In the genomic region with DNA sequence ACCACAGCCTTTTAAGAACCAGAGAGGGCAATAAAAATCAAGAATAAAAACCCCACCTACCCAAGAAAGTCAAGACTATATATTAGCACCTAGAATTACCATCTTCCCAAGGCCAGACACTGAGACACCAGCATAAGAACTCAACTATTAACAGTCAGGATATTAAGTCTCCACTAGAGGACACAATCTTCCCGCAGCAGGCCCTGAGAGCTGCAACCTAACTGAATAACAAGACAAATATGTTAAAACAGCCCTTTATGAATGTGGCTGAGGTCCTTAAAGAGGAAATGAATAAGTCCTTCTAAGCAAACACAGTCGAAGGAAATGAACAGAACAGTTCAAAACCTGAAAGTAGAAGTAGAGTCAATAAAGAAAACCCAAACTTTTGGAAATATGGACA, we compare ENCODE assay signal across 11 mouse cellular contexts. TPM values are rescaled to one million over a fixed set of nuclear protein-coding genes. Genes with fewer than 3 reads are reported as not detected.
DNase-seq lines count a peak whose midpoint lies in the region; ATAC-seq and TF ChIP-seq lines count a peak whose summit lies in the region.
"Had no signal": no experiment of that assay in that cellular context is flagged by ENCODE, and none has a peak within 500 bp of the region (broad histone marks: within the 10 kb centered on the region; RNA-seq: fewer than 3 reads in every experiment).

No protein-coding gene starts in this region.

- H3K4me3 ChIP-seq in hindbrain, embryonic 14.5 days (replicated peaks; ENCODE audit: low read length): no peak overlapping the region
- H3K4me3 ChIP-seq in hindbrain, embryonic 11.5 days (ENCODE audit: low read depth, low read length): no peak overlapping the region
- no peak overlapping the region for H3K4me3 ChIP-seq in midbrain, embryonic 14.5 days (replicated peaks; ENCODE audit: low read depth, low read length)
- no peak overlapping the region for H3K4me3 ChIP-seq in midbrain, embryonic 10.5 days
- no peak overlapping the region for H3K4me3 ChIP-seq in cerebellum, adult 2 months (replicated peaks; ENCODE audit: insufficient read depth, low read depth, low read length)
- no peak overlapping the region for H3K4me3 ChIP-seq in midbrain, postnatal 0 days (ENCODE audit: low read depth, low read length)
- no peak overlapping the region for H3K4me3 ChIP-seq in kidney, embryonic 15.5 days (replicated peaks)

- 69% methylated on average over 2 of the region's 2 CpGs for WGBS in hindbrain, embryonic 14.5 days
- WGBS in hindbrain, embryonic 11.5 days: 68% methylated on average over 2 of the region's 2 CpGs
- WGBS in midbrain, embryonic 14.5 days: 66% methylated on average over 2 of the region's 2 CpGs
- 71% methylated on average over 2 of the region's 2 CpGs for WGBS in midbrain, embryonic 10.5 days
- 51% methylated on average over 2 of the region's 2 CpGs for WGBS in cerebellum, adult 2 months
- 57% methylated on average over 2 of the region's 2 CpGs for WGBS in midbrain, postnatal 0 days
- 64% methylated on average over 2 of the region's 2 CpGs for WGBS in kidney, embryonic 15.5 days

- peak; percentile 27 for DNase-seq in hindbrain, embryonic 14.5 days (ENCODE audit: low spot score)
- no peak for DNase-seq in hindbrain, embryonic 11.5 days (ENCODE audit: low spot score)
- DNase-seq in midbrain, embryonic 14.5 days: peak; percentile 48
- DNase-seq in midbrain, embryonic 10.5 days (ENCODE audit: low spot score): no peak
- DNase-seq in cerebellum, adult 2 months: peak; percentile 37 to 59
- DNase-seq in midbrain, postnatal 0 days (ENCODE audit: low spot score): peak; percentile 75
- no peak for DNase-seq in gastrocnemius, postnatal 36 days
- DNase-seq: lung, adult 18-20 months had no signal

- H3K27me3 ChIP-seq in hindbrain, embryonic 14.5 days (ENCODE audit: control insufficient read depth, insufficient read depth, low read length): no peaks in the 10 kb centered on the region
- H3K27me3 ChIP-seq in hindbrain, embryonic 11.5 days (ENCODE audit: control insufficient read depth, insufficient read depth, low read length): no peaks in the 10 kb centered on the region
- H3K27me3 ChIP-seq in midbrain, embryonic 14.5 days (ENCODE audit: control insufficient read depth, insufficient read depth, low read length): no peaks in the 10 kb centered on the region
- no peaks in the 10 kb centered on the region for H3K27me3 ChIP-seq in midbrain, embryonic 10.5 days (ENCODE audit: low read depth, poor library complexity, severe bottlenecking)
- H3K27me3 ChIP-seq in cerebellum, adult 2 months (ENCODE audit: control insufficient read depth, insufficient read depth, low read length): no peaks in the 10 kb centered on the region
- no peaks in the 10 kb centered on the region for H3K27me3 ChIP-seq in midbrain, postnatal 0 days (ENCODE audit: insufficient read depth, low read length)
- H3K27me3 ChIP-seq in kidney, embryonic 15.5 days: no peaks in the 10 kb centered on the region

- H3K27ac ChIP-seq in hindbrain, embryonic 14.5 days: no peak overlapping the region
- H3K27ac ChIP-seq in hindbrain, embryonic 11.5 days (ENCODE audit: low read depth, low read length): no peak overlapping the region
- no peak overlapping the region for H3K27ac ChIP-seq in midbrain, embryonic 14.5 days (replicated peaks; ENCODE audit: low read depth, low read length)
- no peak overlapping the region for H3K27ac ChIP-seq in midbrain, embryonic 10.5 days (replicated peaks)
- no peak overlapping the region; the same call in 1 of the 2 replicates for H3K27ac ChIP-seq in cerebellum, adult 2 months (ENCODE audit: insufficient read depth, low read length)
- no peak overlapping the region for H3K27ac ChIP-seq in midbrain, postnatal 0 days (ENCODE audit: low read depth, low read length)
- no peak overlapping the region for H3K27ac ChIP-seq in kidney, embryonic 15.5 days

- H3K9ac ChIP-seq in hindbrain, embryonic 14.5 days: no peak overlapping the region
- H3K9ac ChIP-seq in hindbrain, embryonic 11.5 days (ENCODE audit: low read depth, low read length): no peak overlapping the region
- H3K9ac ChIP-seq in midbrain, embryonic 14.5 days (replicated peaks; ENCODE audit: low read length): no peak overlapping the region
- no peak overlapping the region for H3K9ac ChIP-seq in midbrain, postnatal 0 days (replicated peaks; ENCODE audit: low read length, poor library complexity, severe bottlenecking)
- no peak overlapping the region for H3K9ac ChIP-seq in kidney, embryonic 15.5 days

- no peak for TF ChIP-seq POLR2A in cerebellum, adult 2 months (IDR thresholded peaks at IDR 0.05; ENCODE audit: borderline replicate concordance, insufficient read depth, low read length)

- no peaks in the 10 kb centered on the region for H3K4me1 ChIP-seq in hindbrain, embryonic 14.5 days (replicated peaks; ENCODE audit: control insufficient read depth, insufficient read depth, low read length)
- no peaks in the 10 kb centered on the region for H3K4me1 ChIP-seq in hindbrain, embryonic 11.5 days (replicated peaks; ENCODE audit: control insufficient read depth, insufficient read depth, low read length)
- no peaks in the 10 kb centered on the region for H3K4me1 ChIP-seq in midbrain, embryonic 14.5 days (ENCODE audit: control insufficient read depth, insufficient read depth, low read length)
- no peaks in the 10 kb centered on the region for H3K4me1 ChIP-seq in midbrain, embryonic 10.5 days
- peaks cover 3% of the 10 kb centered on the region; the same call in 1 of the 2 replicates for H3K4me1 ChIP-seq in cerebellum, adult 2 months (ENCODE audit: control insufficient read depth, insufficient read depth, low read length)
- H3K4me1 ChIP-seq in midbrain, postnatal 0 days (ENCODE audit: insufficient read depth, low read length): no peaks in the 10 kb centered on the region
- no peaks in the 10 kb centered on the region for H3K4me1 ChIP-seq in kidney, embryonic 15.5 days

- H3K36me3 ChIP-seq in hindbrain, embryonic 14.5 days (replicated peaks; ENCODE audit: control insufficient read depth, insufficient read depth): no peaks in the 10 kb centered on the region
- H3K36me3 ChIP-seq in hindbrain, embryonic 11.5 days (ENCODE audit: control insufficient read depth, insufficient read depth, low read length): no peaks in the 10 kb centered on the region
- H3K36me3 ChIP-seq in midbrain, embryonic 14.5 days (ENCODE audit: control insufficient read depth, insufficient read depth, low read length): no peaks in the 10 kb centered on the region
- H3K36me3 ChIP-seq in midbrain, embryonic 10.5 days: no peaks in the 10 kb centered on the region
- no peaks in the 10 kb centered on the region for H3K36me3 ChIP-seq in midbrain, postnatal 0 days (ENCODE audit: insufficient read depth, low read length)
- H3K36me3 ChIP-seq in kidney, embryonic 15.5 days: no peaks in the 10 kb centered on the region

- H3K9me3 ChIP-seq in hindbrain, embryonic 14.5 days (ENCODE audit: control insufficient read depth, low read length): no peaks in the 10 kb centered on the region
- no peaks in the 10 kb centered on the region for H3K9me3 ChIP-seq in hindbrain, embryonic 11.5 days (ENCODE audit: control insufficient read depth, low read length)
- H3K9me3 ChIP-seq in midbrain, embryonic 14.5 days (ENCODE audit: control insufficient read depth, low read length): no peaks in the 10 kb centered on the region
- no peaks in the 10 kb centered on the region for H3K9me3 ChIP-seq in midbrain, embryonic 10.5 days (replicated peaks)
- no peaks in the 10 kb centered on the region for H3K9me3 ChIP-seq in midbrain, postnatal 0 days (ENCODE audit: low read length)
- no peaks in the 10 kb centered on the region for H3K9me3 ChIP-seq in kidney, embryonic 15.5 days (replicated peaks)

- H3K4me2 ChIP-seq in hindbrain, embryonic 14.5 days (replicated peaks): no peak overlapping the region
- no peak overlapping the region for H3K4me2 ChIP-seq in hindbrain, embryonic 11.5 days (replicated peaks; ENCODE audit: low read depth, low read length)
- H3K4me2 ChIP-seq in midbrain, embryonic 14.5 days (ENCODE audit: low read length): no peak overlapping the region
- H3K4me2 ChIP-seq in midbrain, postnatal 0 days (ENCODE audit: low read depth, low read length, poor library complexity, severe bottlenecking): no peak overlapping the region
- no peak overlapping the region for H3K4me2 ChIP-seq in kidney, embryonic 15.5 days

- intact Hi-C loops in gastrocnemius, postnatal 36 days (cut with DNase I): no loop called here

- no peak for ATAC-seq in hindbrain, embryonic 14.5 days (ENCODE audit: low FRiP score)
- no peak for ATAC-seq in hindbrain, embryonic 11.5 days (ENCODE audit: low FRiP score)
- ATAC-seq in midbrain, embryonic 14.5 days (ENCODE audit: low FRiP score, low TSS enrichment): no peak
- ATAC-seq in midbrain, postnatal 0 days (ENCODE audit: low FRiP score): no peak; the same call in 1 of the 2 replicates
- ATAC-seq in kidney, embryonic 15.5 days (replicated peaks; ENCODE audit: low FRiP score): no peak
- ATAC-seq: activated CD4-positive, CD25-positive, alpha-beta regulatory T cell, adult 4 months; inflammation-experienced regulatory T-cells, adult 6 months had no signal

- peak; percentile 40; the same call in 1 of the 2 replicates for TF ChIP-seq CTCF in cerebellum, adult 2 months (IDR thresholded peaks at IDR 0.05; ENCODE audit: borderline replicate concordance, insufficient read depth, low read depth, low read length)
- TF ChIP-seq CTCF in midbrain, postnatal 0 days (IDR thresholded peaks at IDR 0.05): peak; percentile 88

RNA-seq across cellular contexts. Expression of gene Map9, which starts 49.6 kb away (rescaled TPM):
- polyA plus RNA-seq in hindbrain, embryonic 14.5 days (2014; fragmentation: Nextera tagmentation; extraction: Ambion mirVana): 68.3 and 96.6 TPM in 2 replicates
- 12.3 and 13.6 TPM in 2 replicates for polyA plus RNA-seq in hindbrain, embryonic 11.5 days (2014; fragmentation: Nextera tagmentation; extraction: Ambion mirVana)
- polyA plus RNA-seq in midbrain, embryonic 14.5 days (2014; fragmentation: Nextera tagmentation; extraction: Ambion mirVana): 92.3 and 101 TPM in 2 replicates
- polyA plus RNA-seq in midbrain, embryonic 10.5 days (2016; fragmentation: Nextera tagmentation; extraction: Ambion mirVana): 6.4 and 7.8 TPM in 2 replicates
- polyA plus RNA-seq in cerebellum, adult 2 months (2012; rRNA removed): 15.9 and 16.1 TPM in 2 replicates
- 84.6 and 104 TPM in 2 replicates for total RNA-seq in midbrain, postnatal 0 days (2014; rRNA removed)
- polyA plus RNA-seq in midbrain, postnatal 0 days (2015; fragmentation: Nextera tagmentation; extraction: Ambion mirVana): 158 and 174 TPM in 2 replicates
- polyA plus RNA-seq in kidney, embryonic 15.5 days (2015; fragmentation: Nextera tagmentation; extraction: Ambion mirVana): 7.5 and 8.5 TPM in 2 replicates
- 1 to 10 TPM; 2.3 to 3.1 TPM for total RNA-seq in gastrocnemius, postnatal 36 days (2021)

Comparison
In these comparisons a context has a peak if more than half of its experiments do, and no peak if none do; other contexts are left out.
1. DNase-seq: peak in hindbrain, embryonic 14.5 days (single experiment), midbrain, embryonic 14.5 days (single experiment), cerebellum, adult 2 months (2 of 2) and midbrain, postnatal 0 days (single experiment); none in hindbrain, embryonic 11.5 days (single experiment), midbrain, embryonic 10.5 days (single experiment) and gastrocnemius, postnatal 36 days (0 of 2).